Mouse (Mus musculus): ENCODE data around the gene Atp5f1.
"Not testable (repeated sequence)": the region's sequence is repeated elsewhere in the genome, so short reads cannot be mapped to it uniquely, and the experiment has no call there.

Atp5f1 gene

GRCm38 (mm10) chr3:105931095-105931494, 28.8 kb downstream of the Atp5f1 start:
- no peak for DNase-seq (ENCODE audit: low spot score in 2 of 2)

GRCm38 (mm10) chr3:105929821-105930220, 30.1 kb downstream of the Atp5f1 start:
- DNase-seq (ENCODE audit: low spot score in 2 of 2), result no peak

GRCm38 (mm10) chr3:105928781-105929180, 31.1 kb downstream of the Atp5f1 start:
- no peak for DNase-seq (ENCODE audit: low spot score in 2 of 2)

- DNase-seq (ENCODE audit: low spot score in 2 of 2), result no peak
These were observed 31.7 kb downstream of the Atp5f1 start for GRCm38 (mm10) chr3:105928195-105928569.

- no peak for DNase-seq (ENCODE audit: low spot score in 2 of 2)
These were observed 32.2 kb downstream of the Atp5f1 start for GRCm38 (mm10) chr3:105927561-105928194.

- DNase-seq (ENCODE audit: low spot score in 2 of 2), result no peak
These were observed 35.3 kb downstream of the Atp5f1 start for GRCm38 (mm10) chr3:105924616-105925015.

GRCm38 (mm10) chr3:105921959-105922358, 37.9 kb downstream of the Atp5f1 start:
- DNase-seq (ENCODE audit: low spot score in 2 of 2), result no peak

- not testable (repeated sequence) for DNase-seq (ENCODE audit: low spot score in 2 of 2)
These were observed 39.2 kb downstream of the Atp5f1 start for GRCm38 (mm10) chr3:105920743-105921142.

- no peak for DNase-seq (ENCODE audit: low spot score in 2 of 2)
These were observed 41.5 kb downstream of the Atp5f1 start for GRCm38 (mm10) chr3:105918355-105918745.

- DNase-seq (ENCODE audit: low spot score in 2 of 2), result no peak
These were observed 42.1 kb downstream of the Atp5f1 start for GRCm38 (mm10) chr3:105917656-105918354.

- DNase-seq (ENCODE audit: low spot score in 2 of 2), result not testable (repeated sequence)
These were observed 43.4 kb downstream of the Atp5f1 start for GRCm38 (mm10) chr3:105916455-105916854.

GRCm38 (mm10) chr3:105915281-105915680, 44.6 kb downstream of the Atp5f1 start:
- no peak for DNase-seq (ENCODE audit: low spot score in 2 of 2)

- DNase-seq (ENCODE audit: low spot score in 2 of 2), result no peak
These were observed 45.8 kb downstream of the Atp5f1 start for GRCm38 (mm10) chr3:105913839-105914681.

- no peak for DNase-seq (ENCODE audit: low spot score in 2 of 2)
These were observed 47.6 kb downstream of the Atp5f1 start for GRCm38 (mm10) chr3:105912097-105912880.

GRCm38 (mm10) chr3:105910519-105911190, 49.2 kb downstream of the Atp5f1 start:
- no peak for DNase-seq (ENCODE audit: low spot score in 2 of 2)

- DNase-seq (ENCODE audit: low spot score in 2 of 2), result no peak
These were observed 50.9 kb downstream of the Atp5f1 start for GRCm38 (mm10) chr3:105908976-105909375.

- DNase-seq (ENCODE audit: low spot score in 2 of 2), result no peak
These were observed 51.8 kb downstream of the Atp5f1 start for GRCm38 (mm10) chr3:105907956-105908655.

GRCm38 (mm10) chr3:105904721-105905120, 55.2 kb downstream of the Atp5f1 start:
- DNase-seq (ENCODE audit: low spot score in 2 of 2), result no peak

- DNase-seq (ENCODE audit: low spot score in 2 of 2), result no peak
These were observed 55.7 kb downstream of the Atp5f1 start for GRCm38 (mm10) chr3:105904213-105904612.

- no peak for DNase-seq (ENCODE audit: low spot score in 2 of 2)
These were observed 58.4 kb downstream of the Atp5f1 start for GRCm38 (mm10) chr3:105901468-105901867.

GRCm38 (mm10) chr3:105900716-105901115, 59.2 kb downstream of the Atp5f1 start:
- DNase-seq (ENCODE audit: low spot score in 2 of 2), result no peak

Data from urinary bladder, adult 18-20 months (tissue).